Mouse (Mus musculus) kidney, adult 8-10 months (tissue): ENCODE results near the gene Nat9.
A peak's percentile ranks its signal among the peaks of the same experiment; 100 is the strongest.

ENCODE experiments used
- DNase-seq, 2 experiments: peaks; one replicate each; pipeline ENCODE4 v3.0.0; 2022

The Nat9 gene

GRCm38 (mm10) chr11:115173549-115174339, 13.9 kb downstream of the Nat9 start:
- DNase-seq: peak in 1 of 2 experiments; percentile 55

GRCm38 (mm10) chr11:115172825-115173287, 14.8 kb downstream of the Nat9 start:
- DNase-seq: peak; percentile 78 to 82

DNA sequence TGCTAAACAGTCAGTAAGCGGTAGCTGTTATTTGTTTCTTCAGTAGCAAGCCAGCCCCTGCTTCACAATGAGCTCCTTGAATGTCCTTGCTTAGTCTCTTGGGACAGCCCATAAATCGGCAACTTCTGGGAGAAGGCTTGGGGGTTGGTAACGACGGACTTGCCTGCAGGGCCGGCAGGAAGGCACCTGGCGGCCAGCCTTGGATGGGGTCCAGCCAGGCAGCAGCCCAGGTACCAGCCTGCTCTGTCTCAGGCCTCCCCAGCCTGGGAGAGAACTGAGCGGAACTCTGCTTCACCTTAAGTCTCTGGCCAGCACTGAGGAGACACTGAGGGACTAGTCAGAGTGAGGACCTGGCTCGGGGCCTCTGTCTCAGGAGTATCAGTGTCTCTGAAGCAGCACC, 16.5 kb downstream of the Nat9 start:
- peak; percentile 81 to 83 for DNase-seq

DNA sequence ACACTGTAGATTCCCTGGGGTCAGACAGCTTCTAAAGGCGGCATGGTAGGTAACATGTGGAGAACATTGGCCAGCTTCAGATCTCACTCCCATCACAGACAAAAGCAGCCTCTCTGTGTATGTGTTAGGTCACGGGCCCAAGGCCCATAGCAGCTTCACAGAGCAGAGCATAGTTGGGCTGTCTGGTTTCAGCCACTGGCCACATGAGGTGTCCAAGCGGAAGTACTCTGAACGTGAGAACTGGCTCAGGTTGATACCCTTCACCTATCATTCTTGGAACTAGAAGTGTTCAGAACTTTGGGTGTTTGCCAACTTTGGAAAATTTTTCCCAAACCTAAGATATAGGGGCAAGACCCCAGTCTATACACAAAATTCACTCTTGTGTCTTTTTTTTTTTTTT, 18.2 kb downstream of the Nat9 start:
- no peak for DNase-seq

DNA sequence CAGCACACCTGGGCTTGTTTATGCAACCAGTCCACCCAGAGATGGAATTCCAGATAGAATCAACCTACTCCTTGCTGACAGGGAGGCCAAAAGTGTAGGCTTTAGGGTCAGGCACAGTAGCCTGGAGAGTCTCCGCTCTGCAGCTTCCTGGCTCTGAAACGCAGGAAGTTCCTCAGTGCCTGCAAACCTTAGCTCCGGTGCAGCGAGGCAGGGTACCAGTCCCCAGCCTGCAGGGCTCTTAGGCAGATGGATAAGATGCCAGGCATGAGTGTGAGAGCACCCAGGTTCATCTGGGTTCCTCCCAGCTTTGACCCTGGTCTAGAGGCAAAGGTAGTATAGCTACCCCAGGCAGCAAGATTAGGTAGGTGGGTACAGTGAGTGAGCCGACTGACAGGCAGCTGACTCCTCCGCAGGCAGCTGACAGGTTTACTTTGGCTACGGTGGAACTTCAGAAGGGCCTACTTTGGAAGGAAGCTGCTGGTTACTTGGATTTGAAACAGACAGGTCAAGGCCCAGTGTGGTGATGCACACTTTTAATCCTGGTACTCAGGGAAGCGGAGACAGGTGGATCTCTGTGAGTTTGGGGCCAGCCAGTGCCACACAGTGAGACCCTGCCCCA, 19.9 kb downstream of the Nat9 start:
- no peak for DNase-seq

DNA sequence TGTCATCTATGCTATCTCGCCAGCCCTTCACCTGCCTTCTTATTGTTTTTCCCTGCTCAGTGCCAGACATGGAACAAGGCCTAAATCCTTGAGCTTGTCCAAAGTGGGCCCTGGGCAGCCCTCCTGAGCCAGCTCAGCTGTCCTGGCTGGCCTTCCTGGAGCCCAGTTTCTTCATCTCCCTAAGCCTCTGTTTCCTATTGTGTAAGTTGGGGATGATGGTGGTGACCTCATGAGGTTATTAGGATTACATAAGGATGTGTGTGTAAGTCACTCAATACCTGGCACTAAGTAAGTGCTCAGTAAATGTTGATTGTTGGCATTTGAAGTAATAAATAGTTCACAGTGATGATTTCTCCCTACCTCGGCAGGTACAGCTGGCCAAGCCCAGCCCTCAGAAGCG, 20.9 kb downstream of the Nat9 start:
- DNase-seq: no peak

- peak; percentile 91 to 93 for DNase-seq
Observed at GRCm38 (mm10) chr11:115164976-115165374, 22.7 kb downstream of the Nat9 start.

GRCm38 (mm10) chr11:115164341-115164975, 23.2 kb downstream of the Nat9 start:
- DNase-seq: peak; percentile 62 to 79

DNA sequence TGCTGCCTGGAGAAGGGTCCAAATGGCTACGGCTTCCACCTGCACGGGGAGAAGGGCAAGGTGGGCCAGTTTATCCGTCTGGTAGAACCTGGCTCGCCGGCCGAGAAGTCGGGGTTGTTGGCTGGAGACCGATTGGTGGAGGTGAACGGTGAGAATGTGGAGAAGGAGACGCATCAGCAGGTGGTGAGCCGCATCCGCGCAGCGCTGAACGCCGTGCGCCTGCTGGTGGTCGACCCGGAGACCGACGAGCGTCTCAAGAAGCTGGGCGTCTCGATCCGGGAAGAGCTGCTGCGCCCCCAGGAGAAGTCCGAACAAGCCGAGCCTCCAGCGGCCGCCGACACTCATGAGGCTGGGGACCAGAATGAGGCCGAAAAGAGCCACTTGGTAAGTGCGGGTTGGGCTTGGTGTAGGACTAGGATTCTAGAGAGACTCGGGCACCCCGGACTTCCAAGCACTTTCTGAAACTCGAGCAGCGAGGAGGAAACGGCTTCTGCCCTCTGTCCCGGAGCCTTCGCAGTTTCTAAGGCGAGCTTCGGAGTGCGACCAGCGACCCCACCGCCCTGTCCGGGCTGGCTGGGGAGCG, 24.0 kb downstream of the Nat9 start:
- peak in 1 of 2 experiments; percentile 34 for DNase-seq

- peak; percentile 99 for DNase-seq
Observed at GRCm38 (mm10) chr11:115162832-115163480, 24.7 kb downstream of the Nat9 start, which contains the start of gene Slc9a3r1. TSS of gene Slc9a3r1 (plus strand) at chr11:115163341.

DNA sequence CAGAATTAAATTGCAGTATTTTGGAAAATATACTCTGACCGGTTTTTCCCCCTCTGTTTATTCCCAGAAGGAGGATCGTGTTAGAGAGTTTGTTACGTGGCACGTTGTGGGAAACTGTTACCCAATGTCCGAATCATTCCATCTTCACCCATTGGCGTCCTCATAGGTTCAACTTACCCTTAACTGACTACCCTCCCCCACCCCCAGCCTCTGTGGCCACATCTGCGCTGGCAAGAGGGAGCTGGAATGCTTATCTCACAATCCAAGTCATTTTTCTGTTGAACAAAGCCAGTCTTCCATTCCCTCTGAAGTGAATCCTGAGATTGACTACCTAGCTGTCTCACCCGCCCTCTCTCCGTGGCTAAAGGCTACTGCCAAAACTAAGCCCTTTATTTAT, 25.5 kb downstream of the Nat9 start:
- no peak for DNase-seq

DNA sequence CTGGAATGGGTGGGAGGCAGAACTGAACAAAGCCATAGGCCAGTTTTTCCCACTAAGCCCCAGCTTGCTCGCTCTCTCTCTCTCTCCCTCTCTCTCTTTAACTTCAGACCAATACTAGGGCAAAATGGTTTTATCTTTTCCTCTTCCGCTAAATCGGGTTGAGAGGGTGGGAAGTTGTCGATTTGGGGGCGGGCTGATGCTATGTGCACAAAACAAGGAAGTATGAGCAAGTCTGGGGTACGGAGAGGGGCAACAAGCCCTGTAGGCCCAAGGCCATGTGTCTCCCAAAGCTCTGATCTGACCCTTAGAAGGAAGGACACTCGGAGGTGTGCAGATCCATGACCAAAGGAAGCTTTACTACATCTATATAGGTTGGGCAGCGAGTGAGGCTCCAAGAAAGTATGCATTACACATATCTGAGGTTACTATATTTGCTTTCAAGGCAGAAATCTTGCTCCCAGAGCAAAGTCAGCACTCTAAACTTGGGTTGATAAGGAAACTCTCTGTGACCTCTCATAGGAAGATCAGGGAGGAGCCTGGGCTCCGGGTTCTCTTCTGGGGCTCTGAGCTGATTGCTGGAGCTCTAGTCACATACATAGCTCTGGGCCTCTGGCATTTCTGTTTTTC, 26.0 kb downstream of the Nat9 start:
- DNase-seq: no peak

GRCm38 (mm10) chr11:115160883-115161577, 26.6 kb downstream of the Nat9 start:
- peak; percentile 68 to 79 for DNase-seq

DNA sequence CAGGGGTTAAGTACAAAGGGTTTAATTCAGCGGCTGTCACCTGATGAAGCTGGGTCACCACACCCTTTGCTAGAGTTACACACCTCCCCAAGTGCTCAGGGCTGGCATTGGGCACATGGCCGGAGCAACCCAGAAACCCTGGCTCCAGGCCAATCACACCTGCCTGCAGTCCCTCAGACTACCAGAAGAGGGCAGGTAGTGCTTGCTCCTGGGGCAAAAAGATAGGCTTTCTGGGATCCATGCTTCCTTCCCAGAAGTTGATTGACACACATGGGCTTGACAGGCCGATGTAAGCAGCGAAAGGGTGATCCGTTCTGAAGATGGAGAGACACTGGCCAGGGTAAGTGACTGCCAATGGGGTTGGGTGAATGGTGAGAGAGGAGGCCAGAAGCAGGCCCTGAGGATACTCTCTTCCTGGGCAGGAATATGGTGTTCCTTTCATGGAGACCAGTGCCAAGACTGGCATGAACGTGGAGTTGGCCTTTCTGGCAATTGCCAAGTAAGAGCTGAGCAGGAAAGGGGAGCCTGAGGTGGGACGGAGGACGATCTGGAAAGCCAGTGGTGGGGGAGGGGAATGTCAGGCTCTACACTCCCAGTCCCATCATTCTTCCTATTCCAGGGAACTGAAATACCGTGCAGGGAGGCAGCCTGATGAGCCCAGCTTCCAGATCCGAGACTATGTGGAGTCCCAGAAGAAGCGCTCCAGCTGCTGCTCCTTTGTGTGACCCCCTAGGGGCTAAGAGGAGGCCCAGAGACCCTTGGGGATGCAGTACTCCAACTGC, 27.5 kb downstream of the Nat9 start:
- peak; percentile 91 to 98 for DNase-seq

DNA sequence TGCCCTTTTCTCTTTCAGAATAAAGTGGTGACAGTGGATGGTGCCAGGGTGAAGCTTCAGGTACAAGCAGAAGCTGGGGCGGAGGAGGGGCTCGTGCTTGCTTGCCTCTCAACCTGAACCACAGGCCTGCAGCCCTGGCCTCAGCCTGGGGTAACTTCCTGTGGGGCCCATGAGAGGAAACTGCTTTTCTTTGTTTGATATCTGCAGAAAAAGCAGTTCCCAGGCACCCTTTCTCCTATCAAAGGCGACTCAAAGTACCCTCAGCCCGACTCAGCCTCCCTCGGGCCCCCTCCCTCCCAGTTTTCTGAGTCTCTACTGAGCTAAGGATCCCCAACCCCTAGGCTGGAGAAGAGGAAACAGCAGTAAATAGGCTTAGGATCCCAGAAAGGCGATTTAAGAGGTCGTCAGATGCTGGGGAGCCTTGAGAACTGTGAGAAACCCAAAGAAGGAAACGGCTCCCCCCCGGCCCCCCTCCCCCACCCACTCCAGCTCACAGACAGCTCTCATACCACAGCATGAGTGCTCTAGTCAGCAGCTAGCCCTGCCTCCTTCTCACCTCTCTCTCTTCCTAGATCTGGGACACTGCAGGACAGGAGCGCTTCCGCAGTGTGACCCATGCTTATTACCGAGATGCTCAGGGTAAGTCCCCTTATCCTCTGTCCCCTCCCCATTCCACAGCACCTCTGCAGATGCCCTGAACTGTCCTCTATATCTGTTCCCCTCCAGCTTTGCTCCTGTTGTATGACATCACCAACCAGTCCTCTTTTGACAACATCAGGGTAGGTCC, 29.5 kb downstream of the Nat9 start:
- no peak for DNase-seq

DNA sequence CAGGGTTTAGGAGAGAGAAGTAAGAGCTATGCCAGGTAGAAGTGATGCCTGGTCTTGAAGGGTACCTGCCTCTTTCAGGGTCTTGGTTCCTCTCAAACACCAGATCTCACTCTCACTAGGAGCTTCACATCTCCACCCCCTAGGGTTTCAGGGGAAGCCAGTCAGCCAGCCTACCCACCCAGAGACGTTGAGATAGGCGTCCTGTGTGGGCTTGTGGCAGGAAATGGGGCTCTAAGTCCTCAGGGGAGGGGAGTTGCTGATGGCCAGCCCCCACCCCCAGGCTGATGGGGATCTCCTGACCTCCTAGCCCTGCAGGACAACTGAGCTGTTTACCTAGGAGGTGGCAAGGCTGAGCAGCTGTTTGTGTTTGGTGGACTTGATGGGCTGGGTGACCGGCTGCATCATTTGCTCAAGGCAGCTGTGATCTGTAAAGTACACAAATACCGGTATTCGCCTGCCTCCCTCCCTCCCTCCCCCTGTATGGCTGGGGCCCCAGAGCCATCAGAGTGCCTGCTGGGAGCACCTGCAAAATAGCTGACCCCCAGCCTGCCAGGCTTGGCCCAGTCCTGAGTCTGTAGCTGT, 32.5 kb downstream of the Nat9 start:
- no peak for DNase-seq

- peak; percentile 75 to 88 for DNase-seq
Observed at GRCm38 (mm10) chr11:115153699-115154292, 33.9 kb downstream of the Nat9 start.

DNA sequence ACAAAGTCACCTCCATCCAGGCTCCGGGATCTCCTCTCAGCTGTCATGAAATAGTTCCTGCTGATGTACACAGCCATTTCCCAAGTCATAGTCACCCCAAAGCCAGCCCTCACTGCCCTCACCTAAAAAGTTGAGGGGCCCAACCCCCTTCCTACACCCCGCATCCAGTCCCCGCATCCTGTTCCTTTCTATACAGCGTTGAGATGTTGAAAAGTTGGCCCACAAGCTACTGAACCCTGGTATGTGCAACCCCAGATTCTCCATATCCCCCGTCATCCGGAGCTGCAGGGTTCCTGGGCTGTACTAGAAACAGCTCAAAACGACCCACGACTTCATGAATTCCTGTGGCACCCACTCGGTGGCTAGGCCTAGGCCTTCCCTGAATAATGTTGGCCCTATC, 34.6 kb downstream of the Nat9 start:
- DNase-seq: no peak

DNA sequence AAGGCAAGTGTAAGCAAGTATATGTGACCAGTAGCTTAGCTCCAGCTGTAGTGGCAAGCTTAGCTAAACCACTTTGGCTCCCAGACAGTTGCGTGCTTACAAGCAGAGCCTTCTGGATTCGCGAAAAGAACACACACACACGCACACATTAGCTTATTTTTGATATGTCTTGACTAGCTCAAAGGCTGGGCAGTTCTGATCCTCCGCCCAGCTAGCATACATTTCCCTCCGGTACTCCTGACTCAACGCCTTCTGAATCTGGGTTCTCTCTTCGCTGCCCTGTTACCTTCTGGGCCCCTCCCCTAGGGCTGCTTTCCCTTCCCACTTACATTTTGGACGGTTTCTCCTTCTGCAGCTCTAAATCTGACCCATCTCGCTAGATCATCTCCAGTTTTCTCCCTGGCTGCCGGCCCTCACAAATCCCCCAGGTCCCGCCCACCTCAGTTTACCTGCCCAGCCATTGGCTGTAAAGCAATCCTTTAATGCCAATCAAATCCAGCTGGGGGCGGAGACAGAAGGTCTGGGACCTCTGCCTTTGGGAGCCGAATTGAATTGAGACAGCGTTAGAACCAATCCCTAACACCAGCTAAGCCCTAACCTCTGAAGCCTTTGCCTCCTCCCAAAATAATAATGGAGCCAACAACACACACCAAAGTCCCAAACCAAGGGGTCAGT, 35.8 kb downstream of the Nat9 start:
- DNase-seq: peak; percentile 56 to 68
